Mouse (Mus musculus) Muller cell, postnatal 12 days (primary cell): Measurements from ENCODE around the gene Nostrin.

ENCODE experiments used
- DNase-seq: peaks from one replicate; pipeline ENCODE4 v3.0.0-alpha.2; 2015; ENCODE audit errors: inconsistent ontology term

Nostrin gene

GRCm38 (mm10) chr2:69135661-69136576, at the start of gene Nostrin:
TSS of gene Nostrin (plus strand) at chr2:69135800.
- no peak for DNase-seq

- DNase-seq = peak; percentile 71
Measured at GRCm38 (mm10) chr2:69086505-69087260, 48.9 kb upstream of the Nostrin start.

GRCm38 (mm10) chr2:69095836-69096235, 39.8 kb upstream of the Nostrin start:
- DNase-seq = no peak

GRCm38 (mm10) chr2:69096821-69097220, 38.8 kb upstream of the Nostrin start:
- DNase-seq = no peak

GRCm38 (mm10) chr2:69097526-69097925, 38.1 kb upstream of the Nostrin start:
- no peak for DNase-seq

GRCm38 (mm10) chr2:69098701-69099100, 36.9 kb upstream of the Nostrin start:
- no peak for DNase-seq

GRCm38 (mm10) chr2:69099147-69099546, 36.5 kb upstream of the Nostrin start:
- no peak for DNase-seq

GRCm38 (mm10) chr2:69100706-69101105, 34.9 kb upstream of the Nostrin start:
- peak; percentile 33 for DNase-seq

- DNase-seq = no peak
Measured at GRCm38 (mm10) chr2:69103526-69103925, 32.1 kb upstream of the Nostrin start.

- no peak for DNase-seq
Measured at GRCm38 (mm10) chr2:69104511-69105145, 31.0 kb upstream of the Nostrin start.

- no peak for DNase-seq
Measured at GRCm38 (mm10) chr2:69109246-69109645, 26.4 kb upstream of the Nostrin start.

- DNase-seq = peak; percentile 15
Measured at GRCm38 (mm10) chr2:69109710-69110109, 25.9 kb upstream of the Nostrin start.

- DNase-seq = no peak
Measured at GRCm38 (mm10) chr2:69112609-69113008, 23.0 kb upstream of the Nostrin start.

GRCm38 (mm10) chr2:69113829-69114547, 21.6 kb upstream of the Nostrin start:
- DNase-seq = peak; percentile 9

GRCm38 (mm10) chr2:69115921-69116320, 19.7 kb upstream of the Nostrin start:
- no peak for DNase-seq

- no peak for DNase-seq
Measured at GRCm38 (mm10) chr2:69116767-69117166, 18.8 kb upstream of the Nostrin start.

GRCm38 (mm10) chr2:69118994-69119393, 16.6 kb upstream of the Nostrin start:
- no peak for DNase-seq

GRCm38 (mm10) chr2:69119718-69120117, 15.9 kb upstream of the Nostrin start:
- no peak for DNase-seq

- peak; percentile 14 for DNase-seq
Measured at GRCm38 (mm10) chr2:69121681-69122080, 13.9 kb upstream of the Nostrin start.

- DNase-seq = no peak
Measured at GRCm38 (mm10) chr2:69125425-69125824, 10.2 kb upstream of the Nostrin start.

- no peak for DNase-seq
Measured at GRCm38 (mm10) chr2:69128321-69128720, 7.3 kb upstream of the Nostrin start.
